Mouse (Mus musculus): ENCODE results near the gene Gli2. TPM values are rescaled to one million over a fixed set of nuclear protein-coding genes. Genes with fewer than 3 reads are reported as not detected.

Gli2 gene
- polyA plus RNA-seq, 1 experiment from 2014 or later: 1.6 TPM

DNA sequence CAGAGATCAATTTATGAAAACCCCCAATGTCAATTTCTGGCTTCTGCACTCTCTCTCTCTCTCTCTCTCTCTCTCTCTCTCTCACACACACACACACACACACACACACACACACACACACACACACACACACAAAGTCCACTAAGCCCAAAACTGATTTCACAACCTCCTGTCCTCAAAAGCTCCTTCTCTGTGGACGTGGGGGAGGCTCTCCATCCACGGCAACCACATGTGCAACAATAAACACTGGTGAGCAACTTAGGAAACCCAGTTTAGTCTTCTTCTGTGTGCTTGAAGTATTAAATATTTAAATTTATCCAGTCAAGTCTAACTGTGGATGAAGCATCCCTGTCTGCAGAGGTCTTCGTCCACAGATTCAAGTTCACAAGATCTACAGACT, 86.1 kb downstream of the Gli2 start:
- 91% methylated on average over 3 of the region's 3 CpGs for WGBS

DNA sequence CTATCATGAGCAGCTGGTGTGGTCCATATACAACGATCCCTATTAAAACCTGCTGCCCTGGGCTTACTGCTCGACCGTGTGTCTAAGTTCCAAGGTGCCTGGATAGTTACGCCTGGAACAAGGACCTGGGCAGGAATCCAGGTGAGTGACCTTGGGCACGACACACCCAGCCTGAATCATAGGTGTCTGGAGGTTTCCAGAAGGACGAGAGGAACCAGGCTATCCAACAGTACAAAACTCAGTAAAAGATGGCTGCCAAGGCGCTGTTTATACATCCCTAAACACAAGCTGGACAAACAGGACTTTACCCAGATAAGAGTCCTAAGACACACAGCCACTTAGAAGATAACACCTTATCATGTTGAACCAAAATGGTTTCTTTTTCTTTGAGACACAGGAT, 94.8 kb downstream of the Gli2 start:
- H3K27ac ChIP-seq (replicated peaks): no peak overlapping the region
- 85% methylated on average over 7 of the region's 7 CpGs for WGBS
- H3K27me3 ChIP-seq (replicated peaks): no peaks in the 10 kb centered on the region
- H3K4me2 ChIP-seq: no peak overlapping the region
- H3K4me3 ChIP-seq (replicated peaks): no peak overlapping the region
- H3K9ac ChIP-seq (replicated peaks): no peak overlapping the region
- H3K9me3 ChIP-seq (replicated peaks): no peaks in the 10 kb centered on the region
- H3K36me3 ChIP-seq: no peaks in the 10 kb centered on the region
- ATAC-seq (ENCODE audit: low FRiP score): no peak
- peaks cover 20% of the 10 kb centered on the region for H3K4me1 ChIP-seq

More for the DNA sequence above, 86.1 kb downstream of the Gli2 start:
- no peak overlapping the region for H3K9ac ChIP-seq (replicated peaks)
- no peaks in the 10 kb centered on the region for H3K27me3 ChIP-seq (replicated peaks)
- no peaks in the 10 kb centered on the region for H3K36me3 ChIP-seq
- no peaks in the 10 kb centered on the region for H3K9me3 ChIP-seq (replicated peaks)
- no peak for ATAC-seq (ENCODE audit: low FRiP score)
- no peak overlapping the region for H3K4me3 ChIP-seq (replicated peaks)
- no peak overlapping the region for H3K27ac ChIP-seq (replicated peaks)
- no peaks in the 10 kb centered on the region for H3K4me1 ChIP-seq
- no peak overlapping the region for H3K4me2 ChIP-seq

DNA sequence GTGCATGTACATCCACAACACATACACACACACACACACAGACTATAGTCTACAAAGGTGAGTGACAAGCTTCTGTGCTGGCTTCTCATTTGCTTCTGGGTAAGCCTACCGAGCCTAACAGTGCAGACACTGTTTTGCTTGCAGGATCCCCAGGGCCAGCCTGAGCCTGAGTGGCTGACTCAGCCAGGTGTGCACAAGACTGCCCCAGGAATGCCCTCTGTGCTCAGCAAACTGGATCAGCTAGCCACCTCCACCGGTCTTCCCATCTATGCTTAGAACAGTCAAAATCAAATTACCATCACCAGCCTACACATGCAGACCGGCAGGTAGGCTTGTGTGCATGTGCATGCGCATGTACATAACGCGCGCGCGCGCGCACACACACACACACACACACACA, 97.6 kb downstream of the Gli2 start:
- 93% methylated on average over 11 of the region's 11 CpGs for WGBS
- ATAC-seq (ENCODE audit: low FRiP score): no peak
- Histone ChIP-seq H3K4me3 (replicated peaks) (no peak overlapping the region), H3K27ac (replicated peaks) (no peak overlapping the region), H3K4me1 (peaks cover 20% of the 10 kb centered on the region), H3K36me3 (no peaks in the 10 kb centered on the region), H3K4me2 (no peak overlapping the region), H3K9ac (replicated peaks) (no peak overlapping the region), H3K27me3 (replicated peaks) (no peaks in the 10 kb centered on the region), H3K9me3 (replicated peaks) (no peaks in the 10 kb centered on the region)

DNA sequence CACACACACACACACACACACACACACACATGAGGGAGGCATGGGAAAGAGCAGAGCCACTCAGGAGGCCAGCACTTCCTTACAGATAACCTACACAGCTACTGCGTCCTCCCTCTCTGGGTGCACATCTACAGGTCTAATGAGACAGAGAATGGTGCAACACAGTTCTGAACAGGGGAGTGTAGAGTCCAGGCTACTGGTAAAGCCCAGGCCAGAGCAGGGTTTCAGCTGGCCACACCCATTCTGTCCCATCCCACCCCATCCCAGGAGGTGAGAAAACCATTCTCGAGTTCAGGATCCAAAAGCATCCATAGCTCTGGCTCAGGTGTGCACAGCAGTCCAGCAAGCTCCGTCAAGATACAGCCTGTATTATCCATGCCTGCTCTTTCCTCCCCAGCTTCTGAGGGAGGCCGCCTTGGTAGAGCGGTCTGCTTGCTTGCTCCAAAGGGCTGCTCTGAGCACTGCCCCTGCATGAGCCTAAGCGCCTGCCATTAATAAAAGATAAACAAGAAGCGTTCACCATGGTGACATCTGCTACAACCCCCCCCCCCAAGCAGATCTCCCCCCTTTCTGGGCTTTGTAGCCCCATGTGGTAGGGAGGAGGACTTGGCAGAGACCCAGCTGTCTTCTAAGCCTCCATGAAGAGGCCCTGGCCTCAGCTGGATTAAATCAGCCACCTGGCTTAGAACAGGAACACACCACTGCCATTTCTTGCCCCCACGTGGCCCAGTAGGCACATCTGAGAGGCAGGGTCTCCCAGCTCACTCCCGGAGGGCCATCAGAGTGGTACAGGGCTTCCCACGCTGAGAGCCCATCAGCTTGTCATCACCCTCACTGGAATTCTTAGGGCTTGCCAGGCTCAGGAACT, 98.8 kb downstream of the Gli2 start:
- Histone ChIP-seq H3K36me3 (no peaks in the 10 kb centered on the region), H3K4me2 (no peak overlapping the region), H3K27ac (replicated peaks) (no peak overlapping the region), H3K4me1 (peaks cover 20% of the 10 kb centered on the region), H3K9ac (replicated peaks) (no peak overlapping the region), H3K4me3 (replicated peaks) (no peak overlapping the region), H3K9me3 (replicated peaks) (no peaks in the 10 kb centered on the region), H3K27me3 (replicated peaks) (no peaks in the 10 kb centered on the region)
- WGBS: 32% methylated on average over 10 of the region's 10 CpGs
- peak; percentile 65; the same call in 1 of the 2 replicates for ATAC-seq (ENCODE audit: low FRiP score)

DNA sequence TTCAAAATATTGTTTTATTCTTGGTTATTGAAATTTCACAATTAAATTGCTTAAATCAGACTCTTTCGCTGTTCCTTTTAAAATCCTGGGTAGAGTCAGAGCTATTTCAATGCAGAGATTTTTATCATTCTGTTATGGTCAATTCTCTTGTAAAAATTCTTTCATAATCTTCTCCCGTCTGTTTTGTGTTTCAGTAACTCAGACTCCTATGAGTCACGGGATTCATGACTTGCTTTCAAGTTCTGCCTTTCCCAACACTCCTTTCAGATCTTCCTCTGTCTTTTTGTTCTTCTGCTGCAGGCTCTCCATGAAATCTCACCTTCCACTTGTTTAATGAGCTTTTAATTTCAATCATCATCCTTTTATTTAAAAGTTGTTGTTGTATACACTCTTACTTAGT, 100.4 kb downstream of the Gli2 start:
- Histone ChIP-seq H3K4me3 (replicated peaks) (no peak overlapping the region), H3K9ac (replicated peaks) (no peak overlapping the region), H3K4me2 (no peak overlapping the region), H3K27me3 (replicated peaks) (no peaks in the 10 kb centered on the region), H3K36me3 (no peaks in the 10 kb centered on the region), H3K4me1 (peaks cover 20% of the 10 kb centered on the region), H3K9me3 (replicated peaks) (no peaks in the 10 kb centered on the region), H3K27ac (replicated peaks) (no peak overlapping the region)
- 90% methylated on average over 3 of the region's 3 CpGs for WGBS
- no peak for ATAC-seq (ENCODE audit: low FRiP score)

DNA sequence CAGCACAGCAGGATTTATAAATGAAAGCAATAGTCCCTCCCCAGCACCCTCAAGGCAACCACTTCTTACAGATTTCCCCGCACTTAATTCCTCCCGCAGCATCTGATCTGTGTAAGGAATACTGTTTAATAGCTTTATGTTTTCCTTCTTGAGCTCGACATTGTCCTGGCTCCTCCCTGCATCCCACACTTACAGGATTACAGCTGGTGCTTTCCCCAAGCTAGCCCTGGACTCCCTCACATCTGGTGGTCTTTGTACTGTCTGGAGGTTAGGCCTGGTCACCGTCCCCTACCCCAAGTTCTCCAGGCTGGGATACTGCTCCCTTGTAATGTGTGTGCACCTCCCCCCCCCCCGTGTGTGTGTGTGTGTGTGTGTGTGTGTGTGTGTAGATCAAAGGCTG, 101.1 kb downstream of the Gli2 start:
- H3K9ac ChIP-seq (replicated peaks): no peak overlapping the region
- no peak overlapping the region for H3K4me2 ChIP-seq
- no peak overlapping the region for H3K27ac ChIP-seq (replicated peaks)
- H3K4me3 ChIP-seq (replicated peaks): no peak overlapping the region
- H3K27me3 ChIP-seq (replicated peaks): no peaks in the 10 kb centered on the region
- no peaks in the 10 kb centered on the region for H3K9me3 ChIP-seq (replicated peaks)
- no peaks in the 10 kb centered on the region for H3K36me3 ChIP-seq
- no peak for ATAC-seq (ENCODE audit: low FRiP score)
- 72% methylated on average over 5 of the region's 5 CpGs for WGBS
- peaks cover 20% of the 10 kb centered on the region for H3K4me1 ChIP-seq

DNA sequence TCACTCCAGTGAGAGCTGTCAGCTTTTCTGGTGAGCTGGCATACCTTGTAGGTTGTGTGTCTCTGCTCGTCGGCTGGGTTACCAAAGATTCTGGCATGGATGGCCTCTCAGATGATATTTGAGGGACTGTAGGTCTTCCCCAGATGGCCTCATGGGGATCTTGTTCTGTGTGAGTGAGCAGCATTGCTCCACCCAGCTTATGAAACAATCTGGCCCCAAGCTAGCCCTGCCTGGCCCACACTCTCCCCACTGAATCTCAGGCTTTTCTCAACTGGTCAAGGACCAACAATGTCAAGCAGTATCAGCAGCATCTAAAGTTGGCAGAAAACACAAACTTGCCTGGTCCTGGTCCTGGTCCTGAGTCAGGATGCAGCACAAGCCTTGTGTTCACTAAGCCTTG, 105.0 kb downstream of the Gli2 start:
- WGBS: 70% methylated on average over 2 of the region's 2 CpGs
- ATAC-seq (ENCODE audit: low FRiP score): no peak
- Histone ChIP-seq H3K4me1 (no peaks in the 10 kb centered on the region), H3K4me2 (no peak overlapping the region), H3K4me3 (replicated peaks) (no peak overlapping the region), H3K27ac (replicated peaks) (no peak overlapping the region), H3K9ac (replicated peaks) (no peak overlapping the region), H3K36me3 (no peaks in the 10 kb centered on the region), H3K27me3 (replicated peaks) (no peaks in the 10 kb centered on the region), H3K9me3 (replicated peaks) (no peaks in the 10 kb centered on the region)

DNA sequence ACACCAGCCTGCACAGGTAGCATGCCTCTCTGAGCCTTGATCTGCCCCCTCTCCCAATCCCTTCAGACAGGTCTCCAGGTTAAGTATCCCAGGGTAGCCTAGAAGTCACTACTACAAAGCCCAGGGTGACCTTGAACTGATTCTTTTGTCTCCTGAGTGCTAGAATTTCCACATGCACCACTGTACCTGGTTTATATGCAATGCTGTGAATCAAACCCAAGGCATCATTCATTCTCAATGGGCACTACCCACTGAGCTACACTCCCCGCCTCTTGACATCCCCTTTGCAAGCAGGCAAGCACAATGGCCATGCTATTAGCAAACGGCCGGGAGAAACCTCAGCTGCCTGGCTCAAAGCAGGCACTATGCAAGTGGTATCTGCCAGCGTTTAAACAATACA, 106.2 kb downstream of the Gli2 start:
- Histone ChIP-seq H3K9ac (replicated peaks) (no peak overlapping the region), H3K9me3 (replicated peaks) (no peaks in the 10 kb centered on the region), H3K4me1 (no peaks in the 10 kb centered on the region), H3K27me3 (replicated peaks) (no peaks in the 10 kb centered on the region), H3K4me3 (replicated peaks) (no peak overlapping the region), H3K4me2 (no peak overlapping the region), H3K27ac (replicated peaks) (no peak overlapping the region), H3K36me3 (no peaks in the 10 kb centered on the region)
- no peak for ATAC-seq (ENCODE audit: low FRiP score)
- WGBS: 69% methylated on average over 4 of the region's 4 CpGs

DNA sequence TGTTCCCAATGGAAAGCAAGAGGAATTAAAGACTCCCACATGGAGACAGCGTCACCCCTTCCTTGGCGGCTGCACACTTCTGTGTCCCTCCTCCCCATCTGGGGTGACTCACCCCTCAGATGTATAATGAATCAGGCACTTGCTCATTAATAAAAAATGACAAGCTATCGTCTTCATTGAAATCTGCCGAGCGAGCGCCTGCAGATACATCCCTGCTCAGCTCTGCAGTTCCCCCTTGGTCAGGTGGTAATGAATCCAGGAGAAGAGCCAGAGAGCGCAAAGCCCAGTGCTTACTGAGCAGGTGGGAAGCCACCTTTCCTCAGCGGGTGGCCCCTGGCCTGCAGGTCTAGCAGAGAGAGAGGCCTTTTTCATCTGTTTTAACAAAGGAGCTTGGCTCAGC, 112.1 kb downstream of the Gli2 start:
- 47% methylated on average over 8 of the region's 8 CpGs for WGBS
- 0 out of 2 replicates have a peak overlapping the region, but pooled peaks have one; percentile 18 for H3K27ac ChIP-seq (replicated peaks)
- no peak overlapping the region for H3K4me3 ChIP-seq (replicated peaks)
- no peak for ATAC-seq (ENCODE audit: low FRiP score)
- H3K36me3 ChIP-seq: no peaks in the 10 kb centered on the region
- H3K27me3 ChIP-seq (replicated peaks): no peaks in the 10 kb centered on the region
- H3K9ac ChIP-seq (replicated peaks): no peak overlapping the region
- H3K9me3 ChIP-seq (replicated peaks): no peaks in the 10 kb centered on the region
- peaks cover 1% of the 10 kb centered on the region for H3K4me1 ChIP-seq
- H3K4me2 ChIP-seq: no peak overlapping the region

DNA sequence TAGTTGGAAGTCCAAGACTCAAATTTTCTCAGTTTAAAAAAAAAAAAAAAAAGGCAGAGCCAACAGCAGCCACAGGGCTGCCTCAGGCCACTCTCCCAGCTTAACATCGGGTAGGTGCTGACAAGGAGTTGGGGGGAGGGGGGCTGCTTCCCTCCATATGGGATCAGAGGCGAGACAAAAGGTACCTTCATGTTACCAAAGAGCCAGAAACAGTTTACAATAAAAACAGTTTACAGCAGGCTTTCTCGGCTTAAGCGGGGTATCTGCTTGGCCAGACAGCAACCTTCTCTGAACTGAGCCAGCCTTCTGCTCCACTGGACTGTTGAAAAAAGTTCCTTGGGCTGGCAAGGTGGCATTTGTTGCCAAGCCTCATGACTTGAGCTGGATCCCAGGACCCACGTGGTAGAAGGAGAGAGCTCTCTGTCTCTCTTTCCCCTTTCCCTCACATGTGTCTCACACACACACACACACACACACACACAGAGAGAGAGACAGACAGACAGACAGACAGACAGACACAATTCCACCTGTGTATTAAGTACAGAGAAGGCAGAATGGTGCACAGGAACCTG, 113.1 kb downstream of the Gli2 start:
- H3K27ac ChIP-seq (replicated peaks): no peak overlapping the region
- peaks cover 11% of the 10 kb centered on the region for H3K4me1 ChIP-seq

DNA sequence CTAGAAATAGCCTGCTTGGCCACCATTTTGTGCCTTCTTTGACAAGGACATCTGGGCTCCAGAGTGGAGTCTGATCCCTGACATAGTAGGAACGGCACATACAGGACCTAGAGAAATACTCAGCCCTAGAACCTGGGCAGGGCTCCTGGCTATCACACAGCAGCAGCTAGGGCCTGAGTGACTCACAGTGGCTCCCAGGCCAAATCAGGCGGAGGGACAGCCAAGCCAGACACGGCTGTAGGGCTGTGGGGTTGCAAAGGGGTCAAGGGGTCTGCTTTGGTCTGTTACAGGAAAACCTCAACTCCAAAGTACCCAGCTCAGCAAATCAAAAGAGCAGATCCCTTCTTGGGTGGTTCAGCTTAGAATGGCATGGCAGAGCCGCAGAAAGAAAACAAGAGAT, 115.2 kb downstream of the Gli2 start:
- no peak for ATAC-seq (ENCODE audit: low FRiP score)
- Histone ChIP-seq H3K27ac (replicated peaks) (no peak overlapping the region), H3K4me1 (peaks cover 17% of the 10 kb centered on the region), H3K9ac (replicated peaks) (no peak overlapping the region), H3K27me3 (replicated peaks) (no peaks in the 10 kb centered on the region), H3K9me3 (replicated peaks) (no peaks in the 10 kb centered on the region), H3K36me3 (no peaks in the 10 kb centered on the region), H3K4me2 (no peak overlapping the region), H3K4me3 (replicated peaks) (no peak overlapping the region)
- 69% methylated on average over 4 of the region's 4 CpGs for WGBS

More for the DNA sequence above, 113.1 kb downstream of the Gli2 start:
- Histone ChIP-seq H3K27me3 (replicated peaks) (no peaks in the 10 kb centered on the region), H3K9ac (replicated peaks) (no peak overlapping the region), H3K9me3 (replicated peaks) (no peaks in the 10 kb centered on the region), H3K4me3 (replicated peaks) (no peak overlapping the region), H3K4me2 (no peak overlapping the region), H3K36me3 (no peaks in the 10 kb centered on the region)
- WGBS: 46% methylated on average over 5 of the region's 5 CpGs
- no peak for ATAC-seq (ENCODE audit: low FRiP score)

DNA sequence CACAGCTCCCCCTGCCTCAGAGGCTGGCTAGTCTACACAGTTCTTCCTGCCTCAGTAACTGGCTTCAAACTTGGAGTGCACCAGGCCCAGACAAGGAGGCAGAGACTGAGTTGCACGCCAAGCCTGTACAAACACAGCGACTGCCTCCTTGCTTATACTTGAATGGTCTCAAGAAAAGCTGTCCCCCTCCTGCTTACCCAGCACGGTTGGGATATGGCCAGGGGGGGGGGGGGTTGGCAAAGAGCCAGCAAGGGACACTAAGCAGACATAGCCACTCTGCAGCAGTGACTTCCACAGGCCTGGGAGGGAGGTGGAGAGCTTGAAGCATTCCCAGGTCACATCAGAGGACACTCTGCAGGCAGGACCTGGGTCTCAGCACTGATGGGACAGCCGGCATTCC, 117.3 kb downstream of the Gli2 start:
- Histone ChIP-seq H3K9me3 (replicated peaks) (no peaks in the 10 kb centered on the region), H3K4me3 (replicated peaks) (no peak overlapping the region), H3K27ac (replicated peaks) (no peak overlapping the region), H3K27me3 (replicated peaks) (no peaks in the 10 kb centered on the region), H3K4me2 (no peak overlapping the region), H3K4me1 (peaks cover 17% of the 10 kb centered on the region), H3K9ac (replicated peaks) (no peak overlapping the region), H3K36me3 (no peaks in the 10 kb centered on the region)
- WGBS: 33% methylated on average over 4 of the region's 4 CpGs
- ATAC-seq (ENCODE audit: low FRiP score): peak; percentile 56
